12 mouse cellular contexts compared by ENCODE assay signal in genomic region chr4:134981959-134982431, GRCm38 (mm10). TPM values are rescaled to one million over a fixed set of nuclear protein-coding genes. Genes with fewer than 3 reads are reported as not detected.
DNase-seq lines count a peak whose midpoint lies in the region; ATAC-seq and TF ChIP-seq lines count a peak whose summit lies in the region.
"Had no signal": no experiment of that assay in that cellular context is flagged by ENCODE, and none has a peak within 500 bp of the region (broad histone marks: within the 10 kb centered on the region; RNA-seq: fewer than 3 reads in every experiment).

No protein-coding gene starts in this region.

- no peaks in the 10 kb centered on the region for H3K36me3 ChIP-seq in lung, postnatal 0 days (ENCODE audit: insufficient read depth, low read length)
- H3K36me3 ChIP-seq in liver, embryonic 14.5 days (replicated peaks; ENCODE audit: control insufficient read depth, insufficient read depth, low read depth) = no peaks in the 10 kb centered on the region
- no peaks in the 10 kb centered on the region for H3K36me3 ChIP-seq in stomach, postnatal 0 days (ENCODE audit: control insufficient read depth, insufficient read depth, low read length)
- H3K36me3 ChIP-seq in kidney, embryonic 14.5 days (ENCODE audit: control insufficient read depth, insufficient read depth, low read length) = no peaks in the 10 kb centered on the region
- H3K36me3 ChIP-seq in midbrain, embryonic 16.5 days (ENCODE audit: control insufficient read depth, insufficient read depth, low read length) = no peaks in the 10 kb centered on the region
- H3K36me3 ChIP-seq: hindbrain, embryonic 13.5 days; neural tube, embryonic 13.5 days had no signal

- no peak overlapping the region for H3K9ac ChIP-seq in lung, postnatal 0 days (replicated peaks; ENCODE audit: low read depth)
- peak overlapping the region; percentile 68 for H3K9ac ChIP-seq in liver, embryonic 14.5 days (replicated peaks)
- H3K9ac ChIP-seq in stomach, postnatal 0 days (ENCODE audit: low read length) = no peak overlapping the region
- no peak overlapping the region for H3K9ac ChIP-seq in kidney, embryonic 14.5 days (ENCODE audit: low read depth, low read length)
- no peak overlapping the region for H3K9ac ChIP-seq in midbrain, embryonic 16.5 days (ENCODE audit: low read depth, low read length)
- H3K9ac ChIP-seq: hindbrain, embryonic 13.5 days; neural tube, embryonic 13.5 days had no signal

- whole genome bisulfite sequencing in lung, postnatal 0 days = 38% methylated on average over 7 of the region's 7 CpGs
- WGBS in liver, embryonic 14.5 days (ENCODE audit: insufficient replicate concordance) = 13% methylated on average over 7 of the region's 7 CpGs
- 42% methylated on average over 7 of the region's 7 CpGs for WGBS in stomach, postnatal 0 days
- WGBS in kidney, embryonic 14.5 days = 61% methylated on average over 7 of the region's 7 CpGs
- 74% methylated on average over 7 of the region's 7 CpGs for WGBS in midbrain, embryonic 16.5 days

- H3K27ac ChIP-seq in lung, postnatal 0 days (ENCODE audit: low read length) = no peak overlapping the region
- H3K27ac ChIP-seq in liver, embryonic 14.5 days = peak overlapping the region; percentile 98
- no peak overlapping the region for H3K27ac ChIP-seq in stomach, postnatal 0 days (replicated peaks)
- no peak overlapping the region for H3K27ac ChIP-seq in kidney, embryonic 14.5 days (ENCODE audit: low read depth, low read length)
- H3K27ac ChIP-seq in midbrain, embryonic 16.5 days (ENCODE audit: low read length) = no peak overlapping the region
- H3K27ac ChIP-seq: hindbrain, embryonic 13.5 days; layer of hippocampus, adult 2 months; neural tube, embryonic 13.5 days had no signal

- no peak for DNase-seq in lung, postnatal 0 days (ENCODE audit: low spot score)
- DNase-seq in lung, postnatal 36 days = no peak
- DNase-seq in c-Kit-positive CD71-positive TER-119-positive erythroid progenitor cells, embryonic 14.5 days (ENCODE audit: low spot score) = peak; percentile 92
- DNase-seq in liver, embryonic 14.5 days (ENCODE audit: low read depth in 3 of 3, low spot score in 3 of 3) = peak; percentile 90 to 92 (median 91)
- DNase-seq in stomach, postnatal 0 days (ENCODE audit: low spot score) = peak; percentile 55
- no peak for DNase-seq in layer of hippocampus, postnatal 14 days (ENCODE audit: low spot score in 2 of 2)
- DNase-seq: lung, postnatal 4 days had no signal

- peak; percentile 47 for ATAC-seq in lung, postnatal 0 days
- peak; percentile 99 for ATAC-seq in liver, embryonic 14.5 days (ENCODE audit: insufficient read depth)
- peak; percentile 88 for ATAC-seq in stomach, postnatal 0 days (ENCODE audit: low FRiP score, low TSS enrichment)
- ATAC-seq in kidney, embryonic 14.5 days (ENCODE audit: low FRiP score, low TSS enrichment) = no peak
- no peak for ATAC-seq in midbrain, embryonic 16.5 days

- H3K4me2 ChIP-seq in lung, postnatal 0 days (replicated peaks; ENCODE audit: low read depth, low read length) = no peak overlapping the region
- peak overlapping the region; percentile 71 for H3K4me2 ChIP-seq in liver, embryonic 14.5 days (ENCODE audit: low read depth)
- no peak overlapping the region for H3K4me2 ChIP-seq in stomach, postnatal 0 days (replicated peaks; ENCODE audit: low read depth)
- no peak overlapping the region for H3K4me2 ChIP-seq in kidney, embryonic 14.5 days (replicated peaks; ENCODE audit: low read depth, low read length)
- no peak overlapping the region for H3K4me2 ChIP-seq in midbrain, embryonic 16.5 days (ENCODE audit: low read length)
- H3K4me2 ChIP-seq: hindbrain, embryonic 13.5 days; neural tube, embryonic 13.5 days had no signal

- no peaks in the 10 kb centered on the region for H3K27me3 ChIP-seq in lung, postnatal 0 days (replicated peaks; ENCODE audit: insufficient read depth, low read length)
- no peaks in the 10 kb centered on the region for H3K27me3 ChIP-seq in liver, embryonic 14.5 days (ENCODE audit: control insufficient read depth, insufficient read depth, low read length)
- no peaks in the 10 kb centered on the region for H3K27me3 ChIP-seq in stomach, postnatal 0 days (ENCODE audit: control insufficient read depth, insufficient read depth, low read length)
- H3K27me3 ChIP-seq in kidney, embryonic 14.5 days (ENCODE audit: control insufficient read depth, insufficient read depth, low read length) = no peaks in the 10 kb centered on the region
- H3K27me3 ChIP-seq in midbrain, embryonic 16.5 days (ENCODE audit: control insufficient read depth, insufficient read depth, low read depth, low read length) = no peaks in the 10 kb centered on the region
- H3K27me3 ChIP-seq: hindbrain, embryonic 13.5 days; neural tube, embryonic 13.5 days had no signal

- no peak for TF ChIP-seq EP300 in lung, postnatal 0 days (IDR thresholded peaks at IDR 0.05)
- TF ChIP-seq EP300 in liver, embryonic 14.5 days (IDR thresholded peaks at IDR 0.05; ENCODE audit: low read depth) = peak; percentile 97
- TF ChIP-seq EP300 in stomach, postnatal 0 days (optimal IDR thresholded peaks at IDR 0.05) = no peak

- H3K4me1 ChIP-seq in lung, postnatal 0 days (ENCODE audit: insufficient read depth, low read depth, low read length) = no peaks in the 10 kb centered on the region
- peaks cover 34 to 44% of the 10 kb centered on the region in 2 experiments for H3K4me1 ChIP-seq in liver, embryonic 14.5 days (replicated peaks; ENCODE audit: control insufficient read depth in 2 of 2, insufficient read depth in 2 of 2, low read length in 1 of 2)
- no peaks in the 10 kb centered on the region for H3K4me1 ChIP-seq in stomach, postnatal 0 days (replicated peaks; ENCODE audit: control insufficient read depth, insufficient read depth)
- H3K4me1 ChIP-seq in kidney, embryonic 14.5 days (ENCODE audit: control insufficient read depth, insufficient read depth, low read length) = no peaks in the 10 kb centered on the region
- H3K4me1 ChIP-seq in midbrain, embryonic 16.5 days (ENCODE audit: control insufficient read depth, insufficient read depth, low read length) = no peaks in the 10 kb centered on the region

- H3K4me3 ChIP-seq in lung, postnatal 0 days (ENCODE audit: low read depth, low read length) = no peak overlapping the region
- peak overlapping the region in 1 of 2 experiments; percentile 29; a peak in 1 of 4 replicates for H3K4me3 ChIP-seq in liver, embryonic 14.5 days (ENCODE audit: insufficient read depth in 1 of 2, low read depth in 2 of 2, low read length in 2 of 2)
- H3K4me3 ChIP-seq in stomach, postnatal 0 days (ENCODE audit: low read depth, low read length) = no peak overlapping the region
- no peak overlapping the region for H3K4me3 ChIP-seq in kidney, embryonic 14.5 days (ENCODE audit: low read length)
- no peak overlapping the region for H3K4me3 ChIP-seq in midbrain, embryonic 16.5 days (ENCODE audit: low read depth, low read length)
- H3K4me3 ChIP-seq: hindbrain, embryonic 13.5 days; layer of hippocampus, adult 2 months; neural tube, embryonic 13.5 days had no signal

- no peak for TF ChIP-seq CTCF in lung, postnatal 0 days (IDR thresholded peaks at IDR 0.05)
- TF ChIP-seq CTCF in liver, embryonic 14.5 days (IDR thresholded peaks at IDR 0.05; ENCODE audit: low read depth) = no peak
- no peak for TF ChIP-seq CTCF in stomach, postnatal 0 days (IDR thresholded peaks at IDR 0.05; ENCODE audit: low read depth)

- no peaks in the 10 kb centered on the region for H3K9me3 ChIP-seq in lung, postnatal 0 days (ENCODE audit: low read length)
- no peaks in the 10 kb centered on the region; the same call in none of the 2 replicates for H3K9me3 ChIP-seq in liver, embryonic 14.5 days (ENCODE audit: control insufficient read depth, low read length)
- H3K9me3 ChIP-seq in stomach, postnatal 0 days (ENCODE audit: control insufficient read depth, low read length) = no peaks in the 10 kb centered on the region
- H3K9me3 ChIP-seq in kidney, embryonic 14.5 days (ENCODE audit: control insufficient read depth, low read length) = no peaks in the 10 kb centered on the region
- no peaks in the 10 kb centered on the region for H3K9me3 ChIP-seq in midbrain, embryonic 16.5 days (replicated peaks; ENCODE audit: control insufficient read depth, low read length, poor library complexity, severe bottlenecking)
- H3K9me3 ChIP-seq: hindbrain, embryonic 13.5 days had no signal

RNA-seq across cellular contexts. Expression of gene Syf2, which starts 51.3 kb away (rescaled TPM):
- polyA plus RNA-seq in lung, postnatal 0 days (2015; fragmentation: Nextera tagmentation; extraction: Ambion mirVana) = 118 and 132 TPM in 2 replicates
- 21.9 and 42.9 TPM in 2 replicates for polyA plus RNA-seq in liver, embryonic 14.5 days (2012; rRNA removed)
- 52.6 and 56.0 TPM in 2 replicates for polyA plus RNA-seq in liver, embryonic 14.5 days (2014; fragmentation: Nextera tagmentation; extraction: Ambion mirVana)
- polyA plus RNA-seq in stomach, postnatal 0 days (2015; fragmentation: Nextera tagmentation; extraction: Ambion mirVana) = 74.1 and 77.9 TPM in 2 replicates
- 77.3 and 90.1 TPM in 2 replicates for polyA plus RNA-seq in kidney, embryonic 14.5 days (2014; fragmentation: Nextera tagmentation; extraction: Ambion mirVana)
- total RNA-seq in layer of hippocampus, postnatal 14 days (2021) = 10 to 100 TPM; 42.6 to 43.8 TPM
- 61.9 and 64.7 TPM in 2 replicates for polyA plus RNA-seq in midbrain, embryonic 16.5 days (2015; fragmentation: Nextera tagmentation; extraction: Ambion mirVana)

RNA-seq across cellular contexts. Expression of gene Rsrp1, which starts 58.6 kb away (rescaled TPM):
- polyA plus RNA-seq in lung, postnatal 0 days (2015; fragmentation: Nextera tagmentation; extraction: Ambion mirVana) = 542 and 611 TPM in 2 replicates
- 228 and 239 TPM in 2 replicates for polyA plus RNA-seq in liver, embryonic 14.5 days (2012; rRNA removed)
- 151 and 161 TPM in 2 replicates for polyA plus RNA-seq in liver, embryonic 14.5 days (2014; fragmentation: Nextera tagmentation; extraction: Ambion mirVana)
- polyA plus RNA-seq in stomach, postnatal 0 days (2015; fragmentation: Nextera tagmentation; extraction: Ambion mirVana) = 278 and 283 TPM in 2 replicates
- polyA plus RNA-seq in kidney, embryonic 14.5 days (2014; fragmentation: Nextera tagmentation; extraction: Ambion mirVana) = 339 and 370 TPM in 2 replicates
- 100 to 1,000 TPM; 241 to 268 TPM for total RNA-seq in layer of hippocampus, postnatal 14 days (2021)
- polyA plus RNA-seq in midbrain, embryonic 16.5 days (2015; fragmentation: Nextera tagmentation; extraction: Ambion mirVana) = 576 and 581 TPM in 2 replicates

Comparison
In these comparisons a context has a peak if more than half of its experiments do, and no peak if none do; other contexts are left out.
1. ATAC-seq: peak in lung, postnatal 0 days (single experiment), liver, embryonic 14.5 days (single experiment) and stomach, postnatal 0 days (single experiment); none in kidney, embryonic 14.5 days (single experiment) and midbrain, embryonic 16.5 days (single experiment).
2. DNase-seq: peak in c-Kit-positive CD71-positive TER-119-positive erythroid progenitor cells, embryonic 14.5 days (single experiment), liver, embryonic 14.5 days (3 of 3) and stomach, postnatal 0 days (single experiment); none in lung, postnatal 0 days (single experiment), lung, postnatal 36 days (single experiment) and layer of hippocampus, postnatal 14 days (0 of 2).